Mouse (Mus musculus): ENCODE measurements at regions not wholly inside any gene's neighbourhood (a gene's known extent, or its start where the extent isn't known, plus 50 kb on each side); places are given as distances from the start of the nearest gene placed in this dataset.
"Not testable (repeated sequence)": the region's sequence is repeated elsewhere in the genome, so short reads cannot be mapped to it uniquely, and the experiment has no call there.

- no peak for DNase-seq (ENCODE audit: low read depth, low spot score)
Measured at GRCm38 (mm10) chr2:146723172-146723571, 132.5 kb upstream of the Kiz start.

GRCm38 (mm10) chr2:146723671-146724070 is 132.0 kb upstream of the Kiz start:
- no peak for DNase-seq (ENCODE audit: low read depth, low spot score)

- no peak for DNase-seq (ENCODE audit: low read depth, low spot score)
Measured at GRCm38 (mm10) chr2:146724142-146724679, 131.5 kb upstream of the Kiz start.

- no peak for DNase-seq (ENCODE audit: low read depth, low spot score)
Measured at GRCm38 (mm10) chr2:146724924-146725555, 130.6 kb upstream of the Kiz start.

- no peak for DNase-seq (ENCODE audit: low read depth, low spot score)
Measured at GRCm38 (mm10) chr2:146728693-146729092, 127.0 kb upstream of the Kiz start.

- no peak for DNase-seq (ENCODE audit: low read depth, low spot score)
Measured at GRCm38 (mm10) chr2:146731081-146731480, 124.6 kb upstream of the Kiz start.

GRCm38 (mm10) chr2:146732891-146733290 is 122.8 kb upstream of the Kiz start:
- not testable (repeated sequence) for DNase-seq (ENCODE audit: low read depth, low spot score)

GRCm38 (mm10) chr2:146744396-146744795 is 111.3 kb upstream of the Kiz start:
- no peak for DNase-seq (ENCODE audit: low read depth, low spot score)

GRCm38 (mm10) chr2:146745012-146745682 is 110.5 kb upstream of the Kiz start:
- DNase-seq (ENCODE audit: low read depth, low spot score), result no peak

GRCm38 (mm10) chr2:146745683-146746047 is 110.0 kb upstream of the Kiz start:
- DNase-seq (ENCODE audit: low read depth, low spot score), result no peak

- no peak for DNase-seq (ENCODE audit: low read depth, low spot score)
Measured at GRCm38 (mm10) chr2:146753988-146754387, 101.7 kb upstream of the Kiz start.

- DNase-seq (ENCODE audit: low read depth, low spot score), result no peak
Measured at GRCm38 (mm10) chr2:146763522-146764144, 92.0 kb upstream of the Kiz start.

GRCm38 (mm10) chr2:146764313-146765255 is 91.1 kb upstream of the Kiz start:
- no peak for DNase-seq (ENCODE audit: low read depth, low spot score)

- no peak for DNase-seq (ENCODE audit: low read depth, low spot score)
Measured at GRCm38 (mm10) chr2:146774876-146775275, 80.8 kb upstream of the Kiz start.

GRCm38 (mm10) chr2:146787132-146787810 is 68.4 kb upstream of the Kiz start:
- no peak for DNase-seq (ENCODE audit: low read depth, low spot score)

GRCm38 (mm10) chr2:146787811-146788455 is 67.7 kb upstream of the Kiz start:
- DNase-seq (ENCODE audit: low read depth, low spot score), result no peak

GRCm38 (mm10) chr2:146792844-146793420 is 62.7 kb upstream of the Kiz start:
- DNase-seq (ENCODE audit: low read depth, low spot score), result no peak

GRCm38 (mm10) chr2:146802973-146803372 is 52.7 kb upstream of the Kiz start:
- no peak for DNase-seq (ENCODE audit: low read depth, low spot score)

All from 3T3-L1 (cell line).